Mouse (Mus musculus) lung, embryonic 14.5 days (tissue): ENCODE measurements at regions not wholly inside any gene's neighbourhood (a gene's known extent, or its start where the extent isn't known, plus 50 kb on each side); places are given as distances from the start of the nearest gene placed in this dataset.

Experiments used
- ATAC-seq: fragments of 200-750 bp; cut with Nextera tagmentation; 2 replicates; pipeline ENCODE4 v1.8.0; 2017; ENCODE audit warnings: mild to moderate bottlenecking, moderate TSS enrichment, moderate library complexity; ENCODE audit not compliant: insufficient read depth
- DNase-seq: peaks from one replicate; pipeline ENCODE4 v3.0.0-alpha.2; 2015
- H3K27ac ChIP-seq: fragments of 300-500 bp; sonication (generic); 2 replicates; pipeline ENCODE4 v1.5.1; 2014; ENCODE audit warnings: low read depth, mild to moderate bottlenecking, moderate library complexity
- H3K27me3 ChIP-seq: fragments of 300-500 bp; sonication (generic); 2 replicates; pipeline ENCODE4 v1.6.1; 2014; ENCODE audit warnings: low read length, control low read depth; ENCODE audit not compliant: insufficient read depth
- H3K36me3 ChIP-seq: fragments of 300-500 bp; sonication (generic); 2 replicates; pipeline ENCODE4 v1.6.1; 2014; ENCODE audit warnings: control low read depth; ENCODE audit not compliant: insufficient read depth
- H3K4me1 ChIP-seq: fragments of 300-500 bp; sonication (generic); 2 replicates; pipeline ENCODE4 v1.6.1; 2014; ENCODE audit warnings: antibody characterized with exemption, control low read depth; ENCODE audit not compliant: insufficient read depth
- H3K4me2 ChIP-seq: fragments of 300-500 bp; sonication (generic); 2 replicates; pipeline ENCODE4 v1.6.1; 2014; ENCODE audit warnings: mild to moderate bottlenecking
- H3K4me3 ChIP-seq: fragments of 300-500 bp; sonication (generic); 2 replicates; pipeline ENCODE4 v1.5.1; 2014; ENCODE audit warnings: low read depth, low read length
- H3K9ac ChIP-seq: fragments of 300-500 bp; sonication (generic); 2 replicates; pipeline ENCODE4 v1.6.1; 2014
- H3K9me3 ChIP-seq: fragments of 300-500 bp; sonication (generic); 2 replicates; pipeline ENCODE4 v1.6.1; 2016; ENCODE audit warnings: low read depth, low read length, control low read depth
- CTCF ChIP-seq: IDR thresholded peaks from 2 replicates; pipeline ENCODE4 v1.5.1; 2016; ENCODE audit warnings: antibody characterized with exemption, low read depth
- WGBS: fragments of 180-500 bp; shearing (Covaris S2); extraction: QIAGEN DNeasy Blood & Tissue Kit; methylation state at CpG from one replicate; pipeline ENCODE4 v1.1.7; 2014; 5-methylcytosine and 5-hydroxymethylcytosine counted together

GRCm38 (mm10) chr2:12469440-12470339, 50.4 kb upstream of the Mindy3 start:
- no peaks in the 10 kb centered on the region for H3K27me3 ChIP-seq
- no peak for DNase-seq
- no peak overlapping the region for H3K9ac ChIP-seq
- no peaks in the 10 kb centered on the region for H3K4me1 ChIP-seq
- ATAC-seq = no peak
- no peak overlapping the region for H3K4me2 ChIP-seq
- no peak overlapping the region for H3K27ac ChIP-seq
- WGBS = 82% methylated on average over 7 of the region's 7 CpGs
- no peak overlapping the region for H3K4me3 ChIP-seq
- no peak for TF ChIP-seq CTCF
- H3K9me3 ChIP-seq = no peaks in the 10 kb centered on the region
- H3K36me3 ChIP-seq = no peaks in the 10 kb centered on the region
